Mouse (Mus musculus) forebrain, postnatal 0 days (tissue): ENCODE measurements at regions not wholly inside any gene's neighbourhood (a gene's known extent, or its start where the extent isn't known, plus 50 kb on each side); places are given as distances from the start of the nearest gene placed in this dataset.
A peak's percentile ranks its signal among the peaks of the same experiment; 100 is the strongest.
"Not testable (repeated sequence)": the region's sequence is repeated elsewhere in the genome, so short reads cannot be mapped to it uniquely, and the experiment has no call there.

Experiments used
- ATAC-seq: fragments of 200-750 bp; cut with Nextera tagmentation; 2 replicates; pipeline ENCODE4 v1.8.0; 2017; ENCODE audit warnings: mild to moderate bottlenecking, moderate library complexity
- DNase-seq: peaks from one replicate; pipeline ENCODE4 v3.0.0-alpha.2; 2015
- H3K27ac ChIP-seq: fragments of 300-500 bp; sonication (generic); 2 replicates; pipeline ENCODE4 v1.5.1; 2014; ENCODE audit warnings: low read depth, mild to moderate bottlenecking, antibody characterized with exemption, low read length, moderate library complexity, mixed read lengths
- H3K27me3 ChIP-seq: fragments of 300-500 bp; sonication (generic); 2 replicates; pipeline ENCODE4 v1.6.1; 2014; ENCODE audit warnings: mild to moderate bottlenecking, low read length, mixed read lengths; ENCODE audit not compliant: insufficient read depth
- H3K36me3 ChIP-seq: fragments of 300-500 bp; sonication (generic); 2 replicates; pipeline ENCODE4 v1.6.1; 2014; ENCODE audit warnings: mild to moderate bottlenecking, moderate library complexity; ENCODE audit not compliant: insufficient read depth
- H3K4me1 ChIP-seq: fragments of 300-500 bp; sonication (generic); 2 replicates; pipeline ENCODE4 v1.6.1; 2014; ENCODE audit warnings: antibody characterized with exemption; ENCODE audit not compliant: insufficient read depth
- H3K4me2 ChIP-seq: fragments of 300-500 bp; sonication (generic); 2 replicates; pipeline ENCODE4 v1.6.1; 2014; ENCODE audit warnings: low read depth, mild to moderate bottlenecking, moderate library complexity
- H3K4me3 ChIP-seq: fragments of 300-500 bp; sonication (generic); 2 replicates; pipeline ENCODE4 v1.5.1; 2014; ENCODE audit warnings: low read depth, low read length, mixed read lengths
- H3K9ac ChIP-seq: fragments of 300-500 bp; sonication (generic); 2 replicates; pipeline ENCODE4 v1.6.1; 2014; ENCODE audit warnings: mild to moderate bottlenecking
- H3K9me3 ChIP-seq: fragments of 300-500 bp; sonication (generic); 2 replicates; pipeline ENCODE4 v1.6.1; 2016; ENCODE audit warnings: low read length
- CTCF ChIP-seq: sonication (generic); IDR thresholded peaks from 2 replicates; pipeline ENCODE4 v1.5.1; 2016; ENCODE audit warnings: antibody characterized with exemption, control low read depth, low read depth
- WGBS: fragments of 180-500 bp; shearing (Covaris S2); extraction: QIAGEN DNeasy Blood & Tissue Kit; methylation state at CpG from one replicate; pipeline ENCODE4 v1.1.7; 2014; 5-methylcytosine and 5-hydroxymethylcytosine counted together

DNA sequence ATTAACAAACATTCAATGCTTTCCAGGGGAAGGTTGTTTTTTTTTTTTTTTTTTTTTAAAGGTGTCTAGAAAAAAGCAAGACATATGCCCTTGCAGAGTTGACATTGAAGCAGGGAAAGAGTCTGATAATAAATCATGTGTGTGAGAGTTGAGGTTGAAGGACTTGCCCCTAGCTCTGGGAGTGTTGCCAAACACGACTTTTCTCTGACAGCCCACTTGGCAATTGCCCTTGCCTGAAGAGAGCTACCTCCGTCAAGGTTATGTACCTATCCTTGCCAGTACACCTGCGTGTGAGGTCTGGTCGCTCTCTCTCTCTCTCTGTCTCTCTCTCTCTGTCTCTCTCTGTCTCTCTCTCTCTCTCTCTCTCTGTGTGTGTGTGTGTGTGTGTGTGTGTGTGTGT is 73.1 kb downstream of the Dusp6 start:
- no peak for ATAC-seq
- 77% methylated on average over 4 of the region's 4 CpGs for WGBS

DNA sequence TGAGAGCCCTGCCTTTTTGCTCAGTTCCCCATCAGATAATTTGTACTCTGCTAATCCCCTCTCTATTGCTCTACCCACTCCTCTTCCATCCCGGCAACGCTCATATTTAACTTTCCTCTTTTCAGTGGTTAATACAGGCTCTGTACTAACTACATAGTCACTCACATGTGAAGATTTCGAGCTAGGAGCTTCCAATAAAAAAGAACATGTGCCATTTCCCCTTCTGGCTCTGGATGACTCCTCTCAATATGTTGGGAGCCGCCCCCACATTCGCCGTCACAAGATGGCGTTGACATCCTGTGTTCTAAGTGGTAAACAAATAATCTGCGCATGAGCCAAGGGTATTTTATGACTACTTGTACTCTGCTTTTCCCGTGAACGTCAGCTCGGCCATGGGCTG is 75.8 kb downstream of the Dusp6 start:
- not testable (repeated sequence) for ATAC-seq, H3K27ac ChIP-seq, H3K27me3 ChIP-seq, H3K4me1 ChIP-seq, H3K4me2 ChIP-seq, DNase-seq, H3K36me3 ChIP-seq, H3K4me3 ChIP-seq, H3K9me3 ChIP-seq, H3K9ac ChIP-seq
- WGBS = 86% methylated on average over 7 of the region's 11 CpGs

More for the DNA sequence above, 73.1 kb downstream of the Dusp6 start:
- H3K9ac ChIP-seq = no peak overlapping the region
- H3K27me3 ChIP-seq = no peaks in the 10 kb centered on the region
- no peak for DNase-seq
- no peaks in the 10 kb centered on the region for H3K4me1 ChIP-seq
- H3K9me3 ChIP-seq = no peaks in the 10 kb centered on the region
- no peak for TF ChIP-seq CTCF
- no peaks in the 10 kb centered on the region for H3K36me3 ChIP-seq
- H3K27ac ChIP-seq = no peak overlapping the region
- H3K4me3 ChIP-seq = no peak overlapping the region
- no peak overlapping the region for H3K4me2 ChIP-seq

DNA sequence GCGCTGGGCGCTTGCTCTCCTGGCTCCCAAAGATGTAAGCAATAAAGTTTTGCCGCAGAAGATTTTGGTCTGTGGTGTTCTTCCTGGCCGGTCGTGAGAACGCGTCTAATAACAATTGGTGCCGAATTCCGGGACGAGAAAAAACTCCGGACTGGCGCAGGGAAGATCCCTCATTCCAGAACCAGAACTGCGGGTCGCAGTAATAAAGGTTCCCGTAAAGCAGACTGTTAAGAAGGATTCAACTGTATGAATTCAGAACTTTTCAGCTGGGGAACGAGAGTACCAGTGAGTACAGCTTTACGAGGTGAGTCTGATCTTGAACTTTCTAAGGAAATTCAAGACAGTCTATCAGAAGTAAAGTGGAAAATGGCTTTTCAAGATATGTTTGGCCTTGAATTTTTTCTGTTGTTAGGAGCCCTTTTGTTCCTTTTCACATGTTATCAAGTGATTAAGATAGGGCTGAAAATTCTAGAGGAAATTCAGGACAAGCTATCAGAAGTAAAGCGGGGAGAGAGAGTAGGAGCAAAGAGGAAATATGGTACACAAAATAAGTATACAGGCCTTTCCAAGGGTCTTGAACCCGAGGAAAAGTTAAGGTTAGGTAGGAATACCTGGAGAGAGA is 76.4 kb downstream of the Dusp6 start:
- 91% methylated on average over 8 of the region's 19 CpGs for WGBS
- ATAC-seq, DNase-seq, H3K9ac ChIP-seq, H3K9me3 ChIP-seq, H3K36me3 ChIP-seq, H3K4me2 ChIP-seq, H3K27me3 ChIP-seq, H3K27ac ChIP-seq, H3K4me1 ChIP-seq, H3K4me3 ChIP-seq: not testable (repeated sequence)

DNA sequence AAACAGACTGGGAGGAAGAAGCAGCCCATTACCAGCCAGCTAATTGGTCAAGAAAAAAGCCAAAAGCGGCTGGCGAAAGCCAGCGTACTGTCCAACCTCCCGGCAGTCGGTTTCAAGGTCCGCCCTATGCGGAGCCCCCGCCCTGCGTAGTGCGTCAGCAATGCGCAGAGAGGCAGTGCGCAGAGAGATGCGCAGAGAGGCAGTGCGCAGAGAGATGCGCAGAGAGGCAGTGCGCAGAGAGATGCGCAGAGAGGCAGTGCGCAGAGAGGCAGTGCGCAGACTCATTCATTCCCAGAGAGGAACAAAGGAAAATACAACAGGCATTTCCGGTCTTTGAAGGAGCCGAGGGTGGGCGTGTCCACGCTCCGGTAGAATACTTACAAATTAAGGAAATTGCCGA is 77.0 kb downstream of the Dusp6 start:
- not testable (repeated sequence) for DNase-seq, H3K4me3 ChIP-seq, H3K36me3 ChIP-seq, H3K27me3 ChIP-seq, ATAC-seq, H3K4me1 ChIP-seq, H3K9me3 ChIP-seq, H3K4me2 ChIP-seq, H3K9ac ChIP-seq, H3K27ac ChIP-seq
- WGBS = 100% methylated on average over 6 of the region's 25 CpGs

DNA sequence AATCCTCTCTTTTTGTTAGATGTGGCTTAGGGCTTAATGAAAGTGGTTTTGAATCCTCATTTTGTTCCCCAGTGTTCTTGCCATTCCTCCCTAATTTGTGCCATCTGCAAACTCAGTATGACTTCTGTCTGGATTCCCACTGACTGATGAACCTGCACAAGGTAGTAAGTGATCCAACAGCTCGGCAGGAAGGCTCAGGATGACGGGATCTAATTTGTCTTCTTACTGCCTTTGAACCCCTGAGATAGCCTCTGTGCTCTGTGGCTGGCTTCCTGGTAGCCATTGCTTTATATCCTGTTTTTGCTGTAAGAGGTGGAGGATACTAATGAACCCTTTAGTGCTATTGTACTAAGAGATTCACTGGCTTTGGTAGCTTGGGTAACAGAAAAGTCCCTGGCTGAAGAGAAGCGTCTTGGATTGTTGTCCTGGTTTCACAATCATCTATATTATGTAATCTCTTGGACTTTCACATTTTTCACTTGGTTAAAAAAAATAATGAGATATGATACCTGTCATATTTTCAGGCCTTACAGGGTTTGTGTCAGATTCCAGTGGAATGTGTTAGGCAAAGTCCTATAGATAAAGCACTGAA is 86.2 kb downstream of the Dusp6 start:
- Histone ChIP-seq H3K4me3 (no peak overlapping the region), H3K9me3 (no peaks in the 10 kb centered on the region), H3K4me1 (peaks cover 5% of the 10 kb centered on the region; the same call in 1 of the 2 replicates), H3K27ac (no peak overlapping the region), H3K4me2 (no peak overlapping the region), H3K9ac (no peak overlapping the region), H3K36me3 (no peaks in the 10 kb centered on the region), H3K27me3 (no peaks in the 10 kb centered on the region)
- ATAC-seq = no peak
- WGBS = 68% methylated on average over 3 of the region's 3 CpGs
- DNase-seq = no peak
- TF ChIP-seq CTCF = no peak

DNA sequence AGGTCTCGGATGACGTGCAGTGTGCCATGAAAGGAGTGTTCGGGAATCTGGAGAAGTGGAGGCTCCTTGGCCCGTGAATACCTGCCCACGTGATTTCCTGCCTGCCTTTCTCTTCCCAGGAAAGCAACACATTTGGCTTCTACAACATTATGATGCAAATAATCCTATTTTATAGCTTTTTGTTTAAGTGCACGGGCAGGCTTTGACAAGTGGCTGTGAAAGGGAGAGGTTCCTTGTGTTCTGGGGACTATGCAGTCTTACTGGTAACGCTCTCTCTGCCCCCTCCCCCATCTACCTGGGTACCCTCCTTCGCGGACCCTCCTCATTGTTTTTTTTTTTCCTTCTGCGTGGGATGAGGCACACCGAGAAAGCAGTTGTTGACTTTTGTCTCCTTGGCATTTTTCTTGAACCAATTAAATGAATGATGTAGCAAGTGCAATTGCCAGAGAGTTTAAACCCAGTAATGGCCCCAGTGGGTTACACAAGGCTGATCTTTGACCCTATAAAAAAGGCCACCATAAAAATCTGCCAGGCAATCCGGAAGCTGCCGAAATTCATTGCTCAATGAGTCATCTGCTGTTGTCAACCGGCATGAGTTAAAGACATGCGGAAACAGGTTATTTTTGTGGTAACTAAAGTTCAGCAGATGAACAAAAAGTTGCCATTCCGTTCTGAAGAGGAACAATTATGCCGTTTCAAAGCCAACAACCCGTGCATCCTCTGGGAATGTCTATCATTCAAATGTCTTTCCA is 90.7 kb downstream of the Dusp6 start:
- TF ChIP-seq CTCF = no peak
- Histone ChIP-seq H3K9me3 (no peaks in the 10 kb centered on the region), H3K4me2 (peak overlapping the region; percentile 28), H3K9ac (no peak overlapping the region), H3K27ac (no peak overlapping the region), H3K4me1 (peaks cover 5% of the 10 kb centered on the region; the same call in 1 of the 2 replicates), H3K27me3 (no peaks in the 10 kb centered on the region), H3K4me3 (no peak overlapping the region), H3K36me3 (no peaks in the 10 kb centered on the region)
- 42% methylated on average over 18 of the region's 18 CpGs for WGBS
- DNase-seq = no peak
- ATAC-seq = no peak

DNA sequence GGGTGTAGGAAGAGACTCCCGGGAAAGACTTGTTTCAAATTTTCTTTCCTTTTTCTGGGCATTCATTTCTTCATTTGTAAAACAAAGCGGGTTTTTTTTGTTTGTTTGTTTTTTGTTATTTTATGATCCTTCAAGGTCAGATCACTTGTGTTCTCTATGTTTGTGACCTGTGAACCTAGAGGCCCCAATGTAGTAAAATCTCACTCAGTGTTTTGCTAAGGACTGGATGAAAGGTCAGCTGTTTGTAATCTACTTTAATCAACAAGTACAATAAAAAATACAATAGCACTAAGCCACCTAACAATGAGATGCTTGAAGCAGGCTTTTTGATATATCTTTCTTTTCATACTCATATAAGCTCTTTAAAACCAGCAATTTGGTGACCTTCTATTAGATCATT is 91.3 kb downstream of the Dusp6 start:
- no peak for TF ChIP-seq CTCF
- Histone ChIP-seq H3K27me3 (no peaks in the 10 kb centered on the region), H3K4me3 (no peak overlapping the region), H3K9me3 (no peaks in the 10 kb centered on the region), H3K27ac (no peak overlapping the region), H3K4me2 (no peak overlapping the region), H3K9ac (no peak overlapping the region), H3K4me1 (peaks cover 5% of the 10 kb centered on the region; the same call in 1 of the 2 replicates), H3K36me3 (no peaks in the 10 kb centered on the region)
- no peak for ATAC-seq
- no peak for DNase-seq
- WGBS = 89% methylated on average over 2 of the region's 2 CpGs
